Mouse (Mus musculus) hindbrain, embryonic 13.5 days (tissue): Measurements from ENCODE around the gene H2afz. TPM values are rescaled to one million over a fixed set of nuclear protein-coding genes. Genes with fewer than 3 reads are reported as not detected.
A peak's percentile ranks its signal among the peaks of the same experiment; 100 is the strongest.

Experiments used
- ATAC-seq: fragments of 200-750 bp; cut with Nextera tagmentation; 2 replicates; pipeline ENCODE4 v1.8.0; 2017; ENCODE audit warnings: moderate TSS enrichment; ENCODE audit not compliant: low FRiP score
- H3K27ac ChIP-seq: fragments of 300-500 bp; sonication (generic); 2 replicates; pipeline ENCODE4 v1.5.1; 2015; ENCODE audit warnings: inconsistent platforms, mild to moderate bottlenecking, moderate library complexity
- H3K27me3 ChIP-seq: fragments of 300-500 bp; sonication (generic); 2 replicates; pipeline ENCODE4 v1.6.1; 2015; ENCODE audit warnings: mild to moderate bottlenecking, inconsistent platforms
- H3K36me3 ChIP-seq: fragments of 300-500 bp; sonication (generic); 2 replicates; pipeline ENCODE4 v1.6.1; 2015; ENCODE audit warnings: mild to moderate bottlenecking, inconsistent platforms
- H3K4me1 ChIP-seq: fragments of 300-500 bp; sonication (generic); replicated peaks from 2 replicates; pipeline ENCODE4 v1.6.1; 2015; ENCODE audit warnings: inconsistent platforms
- H3K4me2 ChIP-seq: fragments of 300-500 bp; sonication (generic); 2 replicates; pipeline ENCODE4 v1.6.1; 2015; ENCODE audit warnings: inconsistent platforms, mild to moderate bottlenecking, moderate library complexity
- H3K4me3 ChIP-seq: fragments of 300-500 bp; sonication (generic); 2 replicates; pipeline ENCODE4 v1.5.1; 2015; ENCODE audit warnings: mild to moderate bottlenecking, inconsistent platforms
- H3K9ac ChIP-seq: fragments of 300-500 bp; sonication (generic); 2 replicates; pipeline ENCODE4 v1.6.1; 2015; ENCODE audit warnings: mild to moderate bottlenecking, inconsistent platforms
- H3K9me3 ChIP-seq: fragments of 300-500 bp; sonication (generic); 2 replicates; pipeline ENCODE4 v1.6.1; 2016; ENCODE audit warnings: inconsistent platforms
- WGBS: fragments of 180-500 bp; shearing (Covaris S2); methylation state at CpG from one replicate; pipeline ENCODE4 v1.1.7; 2015; 5-methylcytosine and 5-hydroxymethylcytosine counted together
- polyA plus RNA-seq: library from polyadenylated mRNA; unstranded; fragments of >200 nt; fragmentation: Nextera tagmentation; extraction: Ambion mirVana; gene quantifications from 2 replicates; pipeline ENCODE4 v1.2.1, GENCODE M21; 2015

The H2afz gene
- polyA plus RNA-seq: 1,016 and 1,041 TPM in 2 replicates

DNA sequence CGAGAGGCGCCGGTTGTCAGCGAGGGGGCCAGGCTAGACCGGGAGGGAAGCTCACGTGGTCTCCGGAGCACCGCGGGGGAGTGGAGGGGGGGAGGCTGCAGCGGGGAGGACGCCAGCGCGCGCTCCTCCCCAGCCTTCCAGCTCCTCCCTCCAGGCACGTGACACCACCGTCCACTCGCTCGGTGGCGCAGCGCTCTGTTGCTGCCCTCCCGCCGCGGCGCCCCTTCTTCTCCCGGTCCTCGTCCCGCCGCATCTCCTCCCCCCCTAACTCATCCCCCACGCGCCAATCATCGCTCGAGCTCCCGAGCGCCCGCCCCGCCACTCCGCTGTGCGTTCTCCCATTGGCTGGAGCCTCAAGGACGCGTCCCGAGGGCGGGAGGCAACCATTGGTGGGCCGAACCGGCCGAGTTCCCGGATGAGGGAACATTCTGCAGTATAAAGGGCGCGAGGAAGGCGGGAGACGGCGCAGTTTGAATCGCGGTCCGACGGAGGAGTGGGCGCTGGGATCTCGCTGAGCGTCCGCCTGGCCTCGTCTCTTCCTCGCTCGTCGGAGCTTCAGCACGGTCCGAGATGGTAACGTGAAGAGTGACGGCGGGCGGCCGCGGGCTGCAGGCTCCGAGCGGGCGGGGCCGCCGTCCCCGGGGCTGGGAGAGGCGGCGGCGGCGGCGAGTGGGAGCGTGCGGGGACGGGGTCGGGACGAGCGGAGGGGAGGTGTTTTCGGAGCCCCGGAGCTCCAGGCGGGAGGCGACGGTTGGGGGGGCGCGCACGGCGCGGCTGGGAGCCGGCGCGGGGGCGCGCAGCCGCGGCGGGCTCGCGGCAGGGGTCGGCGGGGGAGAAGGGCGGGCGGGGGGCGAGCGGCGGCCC lies at the start of gene H2afz:
Gene H2afz, plus strand, starts transcription at position 364 of the 864 bp plus-strand sequence.
- Histone ChIP-seq H3K27ac (peak within 1 kb of the TSS; percentile 98), H3K9me3 (no peaks in the 10 kb centered on the region), H3K9ac (peak within 1 kb of the TSS; percentile 92), H3K36me3 (no peaks in the 10 kb centered on the region), H3K4me2 (peak within 1 kb of the TSS; percentile 61), H3K27me3 (no peaks in the 10 kb centered on the region), H3K4me3 (peak within 1 kb of the TSS; percentile 83), H3K4me1 (peaks cover 26% of the 10 kb centered on the region)
- ATAC-seq: peak; percentile 96
- under 1% methylated on average over 80 of the region's 115 CpGs for WGBS

DNA sequence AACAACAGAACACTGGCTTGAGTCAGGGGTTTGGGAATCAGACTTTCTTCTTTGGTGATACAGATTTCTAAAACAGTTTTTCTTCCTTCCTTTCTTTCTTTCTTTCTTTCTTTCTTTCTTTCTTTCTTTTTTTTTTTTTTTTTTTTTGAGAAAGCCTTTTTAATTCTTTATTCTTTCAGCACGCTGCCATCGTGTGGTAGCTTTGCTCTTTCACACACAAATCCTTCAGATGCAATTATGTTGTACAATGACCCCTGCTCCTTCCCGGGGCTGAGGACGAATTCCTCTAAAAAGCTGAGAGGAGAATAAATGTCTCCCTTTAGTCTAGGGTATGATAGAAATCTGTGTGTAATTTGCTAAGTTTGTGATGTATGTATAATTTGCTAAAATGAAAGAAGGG lies 45.6 kb upstream of the H2afz start:
- H3K4me2 ChIP-seq: no peak overlapping the region
- no peaks in the 10 kb centered on the region for H3K36me3 ChIP-seq
- 17% methylated on average over 4 of the region's 4 CpGs for WGBS
- no peaks in the 10 kb centered on the region for H3K4me1 ChIP-seq
- H3K9ac ChIP-seq: no peak overlapping the region
- H3K4me3 ChIP-seq: no peak overlapping the region
- ATAC-seq: no peak
- H3K27me3 ChIP-seq: no peaks in the 10 kb centered on the region
- H3K27ac ChIP-seq: no peak overlapping the region
- no peaks in the 10 kb centered on the region for H3K9me3 ChIP-seq

DNA sequence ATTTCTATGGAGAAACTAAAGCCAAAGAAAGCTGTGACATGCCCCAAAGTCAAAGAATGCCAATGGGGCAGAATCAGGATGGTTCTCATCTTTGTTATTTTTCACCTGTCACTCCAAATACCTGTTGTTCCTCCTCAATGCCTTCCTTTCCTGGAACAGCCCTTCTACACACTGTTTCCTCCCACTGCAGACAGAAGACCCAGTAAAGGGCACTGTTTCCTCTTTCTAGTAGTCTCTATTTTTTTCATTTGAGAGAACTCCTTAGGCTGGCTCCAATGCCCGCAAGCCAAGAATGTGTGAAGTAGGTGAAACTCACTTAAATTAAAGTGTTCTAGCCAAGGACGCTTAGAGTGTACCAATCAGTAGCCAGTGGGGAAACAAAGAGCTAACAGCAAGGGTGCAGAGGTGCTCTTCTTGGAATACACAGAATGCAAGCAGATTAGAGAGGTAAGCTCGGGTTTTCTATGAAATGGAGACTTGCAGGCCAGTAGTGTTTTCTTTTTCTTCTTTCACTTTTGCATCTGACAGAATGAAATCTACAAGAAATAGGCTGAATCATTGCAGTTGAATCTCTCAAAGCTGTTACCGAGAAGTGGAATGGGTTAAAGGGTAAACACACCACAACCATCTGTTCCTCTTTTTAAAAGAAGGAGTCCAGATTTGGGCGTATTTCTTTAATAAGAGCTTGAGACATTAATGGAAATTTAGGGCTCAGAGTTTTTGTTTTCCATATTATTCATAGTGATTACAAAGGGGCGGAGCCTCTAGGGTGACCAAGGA lies 43.4 kb upstream of the H2afz start:
- WGBS: 89% methylated on average over 6 of the region's 6 CpGs
- Histone ChIP-seq H3K27ac (no peak overlapping the region), H3K4me2 (no peak overlapping the region), H3K9me3 (no peaks in the 10 kb centered on the region), H3K9ac (no peak overlapping the region), H3K4me1 (no peaks in the 10 kb centered on the region), H3K4me3 (no peak overlapping the region), H3K27me3 (no peaks in the 10 kb centered on the region), H3K36me3 (no peaks in the 10 kb centered on the region)
- no peak for ATAC-seq

DNA sequence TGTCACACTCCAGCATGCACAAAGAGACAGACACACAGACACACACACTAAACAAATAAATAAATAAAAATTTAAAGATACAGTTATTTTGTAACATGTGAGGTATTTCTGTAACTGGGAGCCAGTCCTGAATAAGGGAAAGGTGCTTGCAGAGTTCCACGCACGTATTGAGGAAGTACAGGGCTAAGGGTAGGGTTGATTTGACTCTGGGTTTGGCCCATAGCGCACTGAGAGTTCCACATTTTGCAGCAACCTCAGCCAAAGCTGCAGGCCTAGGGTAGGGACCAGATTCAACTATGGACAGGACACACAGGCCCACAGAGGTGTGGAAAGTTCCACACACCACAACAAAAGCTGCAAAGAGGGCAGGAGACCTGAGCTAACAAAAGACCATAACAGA lies 41.0 kb upstream of the H2afz start:
- Histone ChIP-seq H3K4me1 (0 out of 2 replicates have a peak, but pooled peaks cover 4% of the 10 kb centered on the region), H3K27ac (no peak overlapping the region), H3K4me3 (no peak overlapping the region), H3K4me2 (no peak overlapping the region), H3K9me3 (no peaks in the 10 kb centered on the region), H3K9ac (no peak overlapping the region), H3K36me3 (no peaks in the 10 kb centered on the region), H3K27me3 (no peaks in the 10 kb centered on the region)
- 92% methylated on average over 3 of the region's 3 CpGs for WGBS
- no peak for ATAC-seq

DNA sequence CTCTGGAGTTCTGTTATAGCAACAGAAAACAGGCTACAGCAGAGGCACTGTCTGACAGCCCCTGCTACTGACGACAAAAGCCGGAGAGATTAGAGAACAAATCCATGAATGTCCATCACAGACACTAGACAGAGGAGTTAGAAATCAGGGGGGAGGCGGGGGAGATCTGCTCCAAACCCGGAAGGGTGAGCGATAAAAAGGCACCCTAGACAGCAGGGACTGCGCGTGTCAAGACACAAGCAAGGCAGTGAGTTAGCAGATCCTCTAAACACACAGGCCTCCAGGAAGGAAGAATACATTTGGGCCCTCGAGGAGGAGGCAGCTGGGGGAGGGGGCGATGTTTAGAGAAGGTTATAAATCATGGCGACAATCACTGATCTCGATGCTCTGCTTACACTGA lies 36.6 kb upstream of the H2afz start:
- Histone ChIP-seq H3K9ac (no peak overlapping the region), H3K27me3 (no peaks in the 10 kb centered on the region), H3K9me3 (no peaks in the 10 kb centered on the region), H3K4me1 (0 out of 2 replicates have a peak, but pooled peaks cover 4% of the 10 kb centered on the region), H3K36me3 (no peaks in the 10 kb centered on the region), H3K4me3 (no peak overlapping the region), H3K27ac (0 out of 2 replicates have a peak overlapping the region, but pooled peaks have one; percentile 12), H3K4me2 (no peak overlapping the region)
- 40% methylated on average over 11 of the region's 11 CpGs for WGBS
- no peak for ATAC-seq

DNA sequence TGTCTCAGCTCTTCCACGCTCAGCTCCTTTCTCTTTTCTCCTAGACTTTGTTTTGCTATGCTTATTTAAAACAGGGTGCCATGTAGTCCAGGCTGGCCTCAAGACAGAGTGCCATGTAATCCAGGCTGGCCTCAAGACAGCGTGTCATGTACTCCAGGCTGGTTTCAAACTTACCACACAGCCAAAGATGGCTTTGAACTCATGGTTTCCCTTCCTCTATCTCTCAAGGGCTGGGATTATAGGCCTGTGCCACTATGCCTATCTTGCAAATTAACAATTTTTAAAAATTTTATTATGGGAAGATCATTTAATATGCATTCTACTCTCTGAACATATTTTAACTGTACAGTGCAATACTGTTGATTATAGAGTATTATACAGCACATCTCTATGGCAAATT lies 33.1 kb upstream of the H2afz start:
- no peak overlapping the region for H3K4me2 ChIP-seq
- H3K27me3 ChIP-seq: no peaks in the 10 kb centered on the region
- no peaks in the 10 kb centered on the region for H3K36me3 ChIP-seq
- no peak overlapping the region for H3K27ac ChIP-seq
- 90% methylated on average over 2 of the region's 2 CpGs for WGBS
- H3K9ac ChIP-seq: no peak overlapping the region
- H3K9me3 ChIP-seq: no peaks in the 10 kb centered on the region
- H3K4me1 ChIP-seq: 0 out of 2 replicates have a peak, but pooled peaks cover 4% of the 10 kb centered on the region
- H3K4me3 ChIP-seq: no peak overlapping the region
- no peak for ATAC-seq

DNA sequence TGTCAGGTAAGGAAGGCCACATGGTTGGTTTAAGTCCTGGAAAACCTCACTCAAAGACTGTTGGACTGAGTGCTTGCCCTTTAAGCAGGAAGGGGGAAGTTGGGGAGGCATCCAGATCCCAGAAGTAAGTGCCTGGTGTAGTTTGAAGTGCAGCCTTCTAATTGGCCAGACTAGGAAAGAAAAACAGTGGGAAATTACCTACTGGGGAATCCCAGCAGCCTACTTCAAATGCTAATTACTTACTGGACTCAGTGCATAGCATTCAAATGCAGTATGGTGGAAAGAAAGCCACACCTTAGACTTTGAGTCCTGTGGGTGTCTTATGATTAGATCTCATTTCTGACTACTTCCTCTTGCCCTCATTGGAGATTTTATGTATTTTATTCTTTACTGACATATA lies 31.2 kb upstream of the H2afz start:
- H3K27ac ChIP-seq: no peak overlapping the region
- no peaks in the 10 kb centered on the region for H3K4me1 ChIP-seq
- H3K4me3 ChIP-seq: no peak overlapping the region
- no peak for ATAC-seq
- no peak overlapping the region for H3K9ac ChIP-seq
- no peak overlapping the region for H3K4me2 ChIP-seq
- no peaks in the 10 kb centered on the region for H3K27me3 ChIP-seq
- H3K36me3 ChIP-seq: no peaks in the 10 kb centered on the region
- no peaks in the 10 kb centered on the region for H3K9me3 ChIP-seq

DNA sequence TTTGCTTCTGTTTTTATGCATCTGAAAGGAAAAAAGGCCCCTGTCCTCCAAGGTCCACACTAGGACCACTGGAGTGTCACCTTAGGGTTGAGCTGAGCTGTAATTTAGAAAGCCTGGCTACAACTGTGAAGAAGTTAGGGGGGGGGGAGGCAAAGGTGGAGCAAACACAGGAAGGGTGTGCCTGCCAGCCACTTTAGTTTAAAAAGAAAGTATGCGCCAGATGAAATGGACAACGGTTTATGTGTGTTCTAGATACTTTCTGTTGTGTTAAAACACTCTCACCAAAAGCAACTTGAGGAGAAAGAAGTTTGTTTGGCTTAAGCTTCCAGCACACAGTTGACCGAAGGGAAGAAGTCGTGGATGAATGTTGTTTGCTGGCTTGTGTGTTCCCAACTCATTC lies 30.6 kb upstream of the H2afz start:
- no peak overlapping the region for H3K4me2 ChIP-seq
- H3K27me3 ChIP-seq: no peaks in the 10 kb centered on the region
- H3K4me3 ChIP-seq: no peak overlapping the region
- H3K36me3 ChIP-seq: no peaks in the 10 kb centered on the region
- no peak for ATAC-seq
- no peaks in the 10 kb centered on the region for H3K4me1 ChIP-seq
- 85% methylated on average over 4 of the region's 4 CpGs for WGBS
- H3K9me3 ChIP-seq: no peaks in the 10 kb centered on the region
- no peak overlapping the region for H3K9ac ChIP-seq
- H3K27ac ChIP-seq: no peak overlapping the region

DNA sequence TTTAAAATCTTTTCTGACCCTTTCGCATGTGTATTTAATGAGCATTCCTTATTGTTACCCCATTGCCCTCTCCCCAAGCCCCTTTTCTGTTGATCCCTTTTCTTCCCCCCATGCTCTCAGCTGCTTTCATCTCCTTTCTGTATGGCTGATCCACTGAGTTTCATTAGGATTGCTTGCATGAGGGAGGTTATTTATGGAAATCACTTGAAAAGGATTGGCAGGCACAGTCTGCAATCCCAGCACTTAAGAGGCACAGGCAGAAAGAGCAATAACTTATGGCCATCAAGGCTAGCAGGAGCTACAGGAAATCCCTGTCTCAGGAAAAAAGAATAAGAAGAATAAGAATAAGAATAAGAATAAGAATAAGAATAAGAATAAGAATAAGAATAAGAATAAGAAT lies 27.7 kb upstream of the H2afz start:
- 81% methylated on average over 1 of the region's 1 CpGs for WGBS
- Histone ChIP-seq H3K4me1 (no peaks in the 10 kb centered on the region), H3K27me3 (no peaks in the 10 kb centered on the region), H3K27ac (no peak overlapping the region), H3K4me3 (no peak overlapping the region), H3K4me2 (no peak overlapping the region), H3K9ac (no peak overlapping the region), H3K9me3 (no peaks in the 10 kb centered on the region), H3K36me3 (no peaks in the 10 kb centered on the region)
- no peak for ATAC-seq

DNA sequence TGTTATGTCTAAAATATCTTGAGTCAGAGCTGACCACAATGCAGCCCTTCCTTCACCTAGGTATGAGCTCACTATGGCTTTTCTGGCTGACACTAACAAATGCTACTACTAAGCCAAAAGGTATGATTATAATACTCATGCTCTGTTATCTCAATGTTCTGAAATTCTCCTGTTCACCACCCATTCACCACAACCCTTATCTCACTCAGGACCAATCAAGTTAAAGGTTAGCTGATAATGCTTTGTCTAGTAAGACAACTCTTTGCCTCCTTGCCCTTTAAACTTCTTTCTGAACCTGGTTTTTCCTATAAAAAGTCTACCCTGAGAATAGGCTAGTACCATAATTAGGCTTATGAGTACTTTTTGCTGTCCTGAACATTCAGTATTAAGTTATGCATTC lies 26.1 kb upstream of the H2afz start:
- H3K36me3 ChIP-seq: no peaks in the 10 kb centered on the region
- ATAC-seq: no peak
- H3K4me3 ChIP-seq: no peak overlapping the region
- no peak overlapping the region for H3K4me2 ChIP-seq
- H3K27ac ChIP-seq: no peak overlapping the region
- no peaks in the 10 kb centered on the region for H3K9me3 ChIP-seq
- H3K9ac ChIP-seq: no peak overlapping the region
- no peaks in the 10 kb centered on the region for H3K27me3 ChIP-seq
- no peaks in the 10 kb centered on the region for H3K4me1 ChIP-seq

DNA sequence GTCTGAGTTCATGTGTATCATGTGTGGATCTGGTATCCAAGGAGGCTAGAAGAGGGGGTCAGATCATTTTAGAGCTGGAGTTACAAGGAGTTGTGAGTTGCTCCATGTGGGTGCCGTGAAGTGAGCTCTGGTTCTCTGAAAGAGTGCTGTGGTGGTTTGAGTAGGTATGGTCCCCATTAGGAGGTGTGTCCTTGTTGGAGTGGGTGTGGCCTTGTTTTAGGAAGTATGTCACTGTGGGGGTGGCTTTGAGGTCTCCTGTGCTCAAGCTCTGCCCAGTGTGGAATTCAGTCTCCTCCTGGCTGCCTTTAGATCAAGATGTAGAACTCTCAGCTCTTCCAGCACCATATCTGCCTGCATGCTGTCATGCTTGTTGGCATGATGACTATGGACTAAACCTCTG lies 21.3 kb upstream of the H2afz start:
- WGBS: 88% methylated on average over 1 of the region's 1 CpGs
- Histone ChIP-seq H3K4me1 (no peaks in the 10 kb centered on the region), H3K9me3 (no peaks in the 10 kb centered on the region), H3K27ac (no peak overlapping the region), H3K9ac (no peak overlapping the region), H3K4me2 (no peak overlapping the region), H3K36me3 (no peaks in the 10 kb centered on the region), H3K27me3 (no peaks in the 10 kb centered on the region), H3K4me3 (no peak overlapping the region)
- no peak for ATAC-seq

DNA sequence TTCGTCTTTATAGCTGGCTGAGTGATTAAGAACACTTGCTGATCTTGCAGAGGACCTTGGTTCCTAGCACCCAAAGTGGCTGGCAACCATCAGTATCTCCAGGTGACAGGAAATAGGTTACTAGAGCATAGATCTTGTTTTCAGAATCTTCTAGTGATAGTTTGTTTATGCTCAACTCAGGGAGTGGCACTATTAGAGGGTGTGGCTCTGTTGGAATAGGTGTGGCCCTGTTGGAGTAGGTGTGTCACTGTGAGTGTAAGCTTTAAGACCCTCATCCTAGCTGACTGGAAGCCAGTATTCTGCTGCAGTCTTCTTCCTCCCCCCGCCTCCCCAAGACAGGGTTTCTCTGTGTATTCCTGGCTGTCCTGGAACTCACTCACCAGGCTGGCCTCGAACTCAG lies 20.0 kb upstream of the H2afz start:
- H3K36me3 ChIP-seq: no peaks in the 10 kb centered on the region
- H3K9ac ChIP-seq: no peak overlapping the region
- no peak overlapping the region for H3K27ac ChIP-seq
- no peaks in the 10 kb centered on the region for H3K27me3 ChIP-seq
- WGBS: 93% methylated on average over 3 of the region's 3 CpGs
- no peaks in the 10 kb centered on the region for H3K4me1 ChIP-seq
- no peak for ATAC-seq
- no peaks in the 10 kb centered on the region for H3K9me3 ChIP-seq
- H3K4me2 ChIP-seq: no peak overlapping the region
- no peak overlapping the region for H3K4me3 ChIP-seq
